Comparison of ENCODE assay signal across 9 mouse cellular contexts in the genomic region with DNA sequence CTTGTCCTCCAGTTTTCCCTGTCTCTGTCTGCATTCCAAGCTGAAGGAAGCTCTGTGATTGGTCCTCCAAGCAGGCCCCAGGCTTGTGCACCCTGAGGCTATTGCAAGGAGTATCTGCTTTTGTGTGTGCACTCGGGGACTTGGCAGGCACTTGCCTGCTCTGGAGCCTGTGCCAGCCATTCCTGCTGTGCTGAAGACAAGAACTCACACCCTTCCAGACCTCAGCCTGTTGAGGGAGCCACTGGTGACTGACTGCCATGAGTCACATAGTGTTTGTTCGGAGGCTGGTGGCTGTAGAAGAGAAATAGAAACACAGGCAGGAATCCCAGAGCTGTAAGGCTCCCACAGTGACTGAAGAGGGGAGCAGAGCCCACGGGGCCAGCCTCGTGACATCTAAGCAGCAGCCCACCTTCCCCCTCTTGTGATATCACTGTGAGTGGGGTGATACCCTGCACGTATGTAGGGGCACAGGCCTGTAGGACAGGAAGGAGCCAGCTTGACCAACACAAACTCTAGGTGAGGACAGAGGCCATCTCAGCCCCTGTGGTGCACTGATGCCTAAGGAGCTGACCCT. TPM values are rescaled to one million over a fixed set of nuclear protein-coding genes. Genes with fewer than 3 reads are reported as not detected.
DNase-seq lines count a peak whose midpoint lies in the region; ATAC-seq and TF ChIP-seq lines count a peak whose summit lies in the region.
"Had no signal": no experiment of that assay in that cellular context is flagged by ENCODE, and none has a peak within 500 bp of the region (broad histone marks: within the 10 kb centered on the region; RNA-seq: fewer than 3 reads in every experiment).

No protein-coding gene starts in this region.

- no peak overlapping the region for H3K4me3 ChIP-seq in midbrain, postnatal 0 days (ENCODE audit: low read depth, low read length)
- H3K4me3 ChIP-seq in liver, embryonic 12.5 days = no peak overlapping the region

- peaks cover 25% of the 10 kb centered on the region for H3K36me3 ChIP-seq in midbrain, postnatal 0 days (ENCODE audit: insufficient read depth, low read length)
- peaks cover 33% of the 10 kb centered on the region for H3K36me3 ChIP-seq in liver, embryonic 12.5 days

- peak; percentile 52 for TF ChIP-seq CTCF in midbrain, postnatal 0 days (IDR thresholded peaks at IDR 0.05)

- peak; percentile 66 for ATAC-seq in midbrain, postnatal 0 days (ENCODE audit: low FRiP score)
- no peak for ATAC-seq in liver, embryonic 12.5 days

- no peak overlapping the region for H3K4me2 ChIP-seq in midbrain, postnatal 0 days (ENCODE audit: low read depth, low read length, poor library complexity, severe bottlenecking)
- no peak overlapping the region for H3K4me2 ChIP-seq in liver, embryonic 12.5 days

- 44% methylated on average over 5 of the region's 5 CpGs for WGBS in midbrain, postnatal 0 days
- WGBS in liver, embryonic 12.5 days (ENCODE audit: insufficient replicate concordance) = 59% methylated on average over 5 of the region's 5 CpGs

- H3K4me1 ChIP-seq in midbrain, postnatal 0 days (ENCODE audit: insufficient read depth, low read length) = no peaks in the 10 kb centered on the region
- no peaks in the 10 kb centered on the region for H3K4me1 ChIP-seq in liver, embryonic 12.5 days

- no peak overlapping the region for H3K9ac ChIP-seq in midbrain, postnatal 0 days (replicated peaks; ENCODE audit: low read length, poor library complexity, severe bottlenecking)
- H3K9ac ChIP-seq in liver, embryonic 12.5 days = no peak overlapping the region; the same call in 1 of the 2 replicates
- H3K9ac ChIP-seq: liver, embryonic 14.5 days had no signal

- no peaks in the 10 kb centered on the region for H3K27me3 ChIP-seq in midbrain, postnatal 0 days (ENCODE audit: insufficient read depth, low read length)
- no peaks in the 10 kb centered on the region for H3K27me3 ChIP-seq in liver, embryonic 12.5 days (replicated peaks)

- DNase-seq in adrenal gland, postnatal 10 days = peak; percentile 60
- no peak for DNase-seq in adrenal gland, adult 8-10 months
- peak; percentile 69 for DNase-seq in cerebellum, adult 11 months
- peak; percentile 64 to 68 for DNase-seq in frontal cortex, postnatal 36 days (ENCODE audit: low spot score in 2 of 2)
- peak; percentile 68 to 70 for DNase-seq in layer of hippocampus, postnatal 10 days (ENCODE audit: low spot score in 2 of 2)
- peak; percentile 78 for DNase-seq in midbrain, postnatal 0 days (ENCODE audit: low spot score)
- DNase-seq in thymus, postnatal 14 days = no peak

- peak overlapping the region; percentile 59; the same call in 1 of the 2 replicates for H3K27ac ChIP-seq in midbrain, postnatal 0 days (ENCODE audit: low read depth, low read length)
- no peak overlapping the region for H3K27ac ChIP-seq in liver, embryonic 12.5 days
- H3K27ac ChIP-seq: liver, embryonic 14.5 days had no signal

- no peaks in the 10 kb centered on the region for H3K9me3 ChIP-seq in midbrain, postnatal 0 days (ENCODE audit: low read length)
- no peaks in the 10 kb centered on the region for H3K9me3 ChIP-seq in liver, embryonic 12.5 days (replicated peaks)

RNA-seq across cellular contexts. Expression of a gene that starts 31.6 kb away (rescaled TPM):
- 1 to 10 TPM; 5.9 to 7.7 TPM for total RNA-seq in adrenal gland, postnatal 10 days (2021)
- total RNA-seq in adrenal gland, adult 8-10 months (2022) = 10 to 100 TPM in 2 of 4 experiments, 1 to 10 TPM in 2; 7.4 to 14.4 (median 10.5) TPM
- 1 to 10 TPM; 2.2 to 2.9 TPM for total RNA-seq in layer of hippocampus, postnatal 10 days (2021)
- 5.3 and 5.7 TPM in 2 replicates for total RNA-seq in midbrain, postnatal 0 days (2014; rRNA removed)
- polyA plus RNA-seq in midbrain, postnatal 0 days (2015; fragmentation: Nextera tagmentation; extraction: Ambion mirVana) = 4.1 and 4.7 TPM in 2 replicates
- 1.7 and 2.1 TPM in 2 replicates for polyA plus RNA-seq in liver, embryonic 12.5 days (2016; fragmentation: Nextera tagmentation; extraction: Ambion mirVana)

RNA-seq across cellular contexts. Expression of a gene that starts 50.0 kb away (rescaled TPM):
- total RNA-seq in adrenal gland, postnatal 10 days (2021) = 1 to 10 TPM; 1.9 to 2.0 TPM
- 10 to 100 TPM in 1 of 4 experiments, 1 to 10 TPM in 3; 1.7 to 16.9 (median 5.8) TPM for total RNA-seq in adrenal gland, adult 8-10 months (2022)
- not detected for total RNA-seq in layer of hippocampus, postnatal 10 days (2021)
- total RNA-seq in midbrain, postnatal 0 days (2014; rRNA removed) = 39.0 and 74.2 TPM in 2 replicates
- polyA plus RNA-seq in midbrain, postnatal 0 days (2015; fragmentation: Nextera tagmentation; extraction: Ambion mirVana) = not detected in 2 replicates
- polyA plus RNA-seq in liver, embryonic 12.5 days (2016; fragmentation: Nextera tagmentation; extraction: Ambion mirVana) = not detected in 2 replicates

RNA-seq across cellular contexts. Expression of a gene that starts 50.5 kb away (rescaled TPM):
- total RNA-seq in adrenal gland, postnatal 10 days (2021) = 100 to 1,000 TPM in 1 of 2 experiments, 10 to 100 TPM in 1; 92.2 to 106 TPM
- 100 to 1,000 TPM in 3 of 4 experiments, 10 to 100 TPM in 1; 88.6 to 130 (median 113) TPM for total RNA-seq in adrenal gland, adult 8-10 months (2022)
- 100 to 1,000 TPM in 1 of 2 experiments, 10 to 100 TPM in 1; 94.9 to 104 TPM for total RNA-seq in layer of hippocampus, postnatal 10 days (2021)
- 88.5 and 88.8 TPM in 2 replicates for total RNA-seq in midbrain, postnatal 0 days (2014; rRNA removed)
- polyA plus RNA-seq in midbrain, postnatal 0 days (2015; fragmentation: Nextera tagmentation; extraction: Ambion mirVana) = 93.6 and 94.6 TPM in 2 replicates
- 124 and 136 TPM in 2 replicates for polyA plus RNA-seq in liver, embryonic 12.5 days (2016; fragmentation: Nextera tagmentation; extraction: Ambion mirVana)

Comparison
In these comparisons a context has a peak if more than half of its experiments do, and no peak if none do; other contexts are left out.
1. DNase-seq: peak in adrenal gland, postnatal 10 days (single experiment), cerebellum, adult 11 months (single experiment), frontal cortex, postnatal 36 days (2 of 2), layer of hippocampus, postnatal 10 days (2 of 2) and midbrain, postnatal 0 days (single experiment); none in adrenal gland, adult 8-10 months (single experiment) and thymus, postnatal 14 days (single experiment).